Mouse (Mus musculus) MEL (cell line): ENCODE measurements around the gene Fuz. TPM values are rescaled to one million over a fixed set of nuclear protein-coding genes. Genes with fewer than 3 reads are reported as not detected.

Source experiments
- DNase-seq: peaks from one replicate; pipeline ENCODE4 v3.0.0; 2011; ENCODE audit warnings: low read depth, low spot score
- H3K27ac ChIP-seq: 2 replicates; pipeline ENCODE4 v1.5.1; 2012; ENCODE audit warnings: low read depth, mild to moderate bottlenecking, control low read depth, low read length, moderate library complexity; ENCODE audit not compliant: control insufficient read depth
- H3K27me3 ChIP-seq, 2 experiments: fragments of 150-350 bp in 1 of 2; sonication (generic) in 1 of 2; 2 replicates each; pipeline ENCODE4 v1.6.1; 2012; ENCODE audit warnings: low read length in 2 of 2, mild to moderate bottlenecking in 2 of 2, improper control_type of control experiment in 1 of 2, moderate library complexity in 1 of 2; ENCODE audit not compliant: insufficient read depth in 2 of 2, control insufficient read depth in 1 of 2
- H3K36me3 ChIP-seq, 2 experiments: 2 replicates each; pipeline ENCODE4 v1.6.1; 2012 to 2014; ENCODE audit warnings: low read length in 2 of 2, improper control_type of control experiment in 1 of 2, inconsistent platforms in 1 of 2, mild to moderate bottlenecking in 1 of 2; ENCODE audit not compliant: insufficient read depth in 2 of 2, control insufficient read depth in 1 of 2
- H3K4me1 ChIP-seq, 2 experiments: fragments of 150-350 bp in 1 of 2; sonication (generic) in 1 of 2; 2 replicates each; pipeline ENCODE4 v1.6.1; 2012; ENCODE audit warnings: low read length in 2 of 2, improper control_type of control experiment in 1 of 2, mild to moderate bottlenecking in 1 of 2; ENCODE audit not compliant: insufficient read depth in 2 of 2, control insufficient read depth in 1 of 2
- H3K4me3 ChIP-seq, 2 experiments: fragments of 150-350 bp in 1 of 2; sonication (generic) in 1 of 2; 2 replicates each; pipeline ENCODE4 v1.5.1; 2012; ENCODE audit warnings: low read depth in 2 of 2, low read length in 2 of 2, mild to moderate bottlenecking in 2 of 2, moderate library complexity in 2 of 2, control low read depth in 1 of 2, improper control_type of control experiment in 1 of 2; ENCODE audit not compliant: control insufficient read depth in 1 of 2, insufficient read depth in 1 of 2
- H3K79me2 ChIP-seq: 2 replicates; pipeline ENCODE4 v1.6.1; 2012; ENCODE audit warnings: mild to moderate bottlenecking, low read length, moderate library complexity; ENCODE audit not compliant: control insufficient read depth, poor library complexity, insufficient read depth
- H3K9ac ChIP-seq: 2 replicates; pipeline ENCODE4 v1.6.1; 2012; ENCODE audit warnings: low read depth, mild to moderate bottlenecking, control low read depth, low read length, moderate library complexity; ENCODE audit not compliant: control insufficient read depth, poor library complexity, severe bottlenecking
- H3K9me3 ChIP-seq: fragments of 150-350 bp; sonication (generic); replicated peaks from 2 replicates; pipeline ENCODE4 v1.6.1; 2012; ENCODE audit warnings: mild to moderate bottlenecking, low read length, improper control_type of control experiment, moderate library complexity; ENCODE audit not compliant: insufficient read depth
- ELF1 ChIP-seq: IDR thresholded peaks from 2 replicates; pipeline ENCODE4 v1.6.1; 2014; ENCODE audit warnings: low read depth, mild to moderate bottlenecking, inconsistent platforms, low read length, improper control_type of control experiment, moderate library complexity
- EP300 ChIP-seq, 2 experiments: IDR thresholded peaks; 2 replicates each; pipeline ENCODE4 v1.6.1; 2011; ENCODE audit warnings: improper control_type of control experiment in 2 of 2, low read length in 2 of 2, low read depth in 1 of 2, mild to moderate bottlenecking in 1 of 2
- GABPA ChIP-seq: IDR thresholded peaks from 2 replicates; pipeline ENCODE4 v1.6.1; 2012; ENCODE audit warnings: low read depth, mild to moderate bottlenecking, inconsistent platforms, low read length, improper control_type of control experiment, moderate library complexity
- GATA1 ChIP-seq: IDR thresholded peaks from 2 replicates; pipeline ENCODE4 v1.6.1; 2011; ENCODE audit warnings: low read depth, low read length, improper control_type of control experiment
- KAT2A ChIP-seq: conservative IDR thresholded peaks from 2 replicates; pipeline ENCODE4 v1.6.1; 2012; ENCODE audit warnings: low read depth, low read length, improper control_type of control experiment, inconsistent platforms
- MAX ChIP-seq: IDR thresholded peaks from 2 replicates; pipeline ENCODE4 v1.6.1; 2011; ENCODE audit warnings: low read length, improper control_type of control experiment
- MAZ ChIP-seq: IDR thresholded peaks from 2 replicates; pipeline ENCODE4 v1.6.1; 2012; ENCODE audit warnings: low read depth, mild to moderate bottlenecking, inconsistent platforms, low read length, improper control_type of control experiment
- MEF2A ChIP-seq: IDR thresholded peaks from 2 replicates; pipeline ENCODE4 v1.6.1; 2014; ENCODE audit warnings: low read depth, mild to moderate bottlenecking, inconsistent platforms, low read length, improper control_type of control experiment; ENCODE audit not compliant: poor library complexity, insufficient replicate concordance, severe bottlenecking; ENCODE audit errors: extremely low read depth
- NELFE ChIP-seq: IDR thresholded peaks from 2 replicates; pipeline ENCODE4 v1.6.1; 2011; ENCODE audit warnings: low read depth, low read length, improper control_type of control experiment
- POLR2A ChIP-seq, 2 experiments: IDR thresholded peaks; 2 replicates each; pipeline ENCODE4 v1.6.1; 2011 to 2012; ENCODE audit warnings: low read length in 2 of 2, mild to moderate bottlenecking in 2 of 2, control low read depth in 1 of 2, improper control_type of control experiment in 1 of 2, low read depth in 1 of 2, moderate library complexity in 1 of 2; ENCODE audit not compliant: control insufficient read depth in 1 of 2, insufficient read depth in 1 of 2, poor library complexity in 1 of 2
- RAD21 ChIP-seq: IDR thresholded peaks from 2 replicates; pipeline ENCODE4 v1.6.1; 2011; ENCODE audit warnings: mild to moderate bottlenecking, low read depth, low read length, improper control_type of control experiment
- TBP ChIP-seq: IDR thresholded peaks from 2 replicates; pipeline ENCODE4 v1.8.0; 2011; ENCODE audit warnings: low read depth, low read length, improper control_type of control experiment
- USF2 ChIP-seq, 2 experiments: IDR thresholded peaks; 2 replicates each; pipeline ENCODE4 v1.6.1; 2011 to 2012; ENCODE audit warnings: improper control_type of control experiment in 2 of 2, low read length in 2 of 2, borderline replicate concordance in 1 of 2, inconsistent platforms in 1 of 2, low read depth in 1 of 2, mild to moderate bottlenecking in 1 of 2; ENCODE audit not compliant: insufficient read depth in 1 of 2
- ZC3H11A ChIP-seq: IDR thresholded peaks from 2 replicates; pipeline ENCODE4 v1.6.1; 2012; ENCODE audit warnings: low read depth, mild to moderate bottlenecking, inconsistent platforms, low read length, improper control_type of control experiment
- polyA plus RNA-seq, 2 experiments: library from polyadenylated mRNA; stranded (reverse) in 1 of 2; unstranded in 1 of 2; fragments of >175 nt in 1 of 2; fragments of >200 nt in 1 of 2; gene quantifications; 2 replicates each; pipeline versions ENCODE4 v1.2.1 to v1.2.4; 2012; ENCODE audit warnings: low replicate concordance in 2 of 2, low read depth in 1 of 2; ENCODE audit not compliant: insufficient read length in 2 of 2, insufficient read depth in 1 of 2, missing spikeins in 1 of 2
- total RNA-seq: library from RNA; depleted of rRNA; stranded (reverse); fragments of 300-350 nt; gene quantifications from 2 replicates; pipeline ENCODE4 v1.2.3, GENCODE M21; 2012

Gene Fuz
- total and polyA plus RNA-seq, 3 experiments: 9.4 to 18.1 TPM; not detected in 1

GRCm38 (mm10) chr7:44852259-44853027 lies 43.4 kb upstream of the Fuz start:
- no peak for TF ChIP-seq GATA1
- no peak for TF ChIP-seq TBP
- TF ChIP-seq NELFE: no peak
- TF ChIP-seq MEF2A: no peak
- no peak for TF ChIP-seq GABPA
- TF ChIP-seq ZC3H11A: no peak
- no peak for TF ChIP-seq MAX
- no peak for TF ChIP-seq EP300 (IDR thresholded peaks at IDR 0.05; ENCODE audit: low read depth in 1 of 2, low read length in 2 of 2)
- no peak for TF ChIP-seq RAD21
- Histone ChIP-seq H3K27ac (no peak overlapping the region), H3K27me3 (no peaks in the 10 kb centered on the region), H3K36me3 (peaks cover 0 to 20% of the 10 kb centered on the region in 2 experiments; a peak in 2 of 4 replicates), H3K4me3 (no peak overlapping the region), H3K79me2 (peaks cover 30% of the 10 kb centered on the region), H3K9me3 (no peaks in the 10 kb centered on the region), H3K9ac (no peak overlapping the region), H3K4me1 (peaks cover 5 to 29% of the 10 kb centered on the region in 2 experiments)
- DNase-seq: no peak

- TF ChIP-seq USF2 (IDR thresholded peaks at IDR 0.05; ENCODE audit: borderline replicate concordance in 1 of 2, insufficient read depth in 1 of 2, low read depth in 1 of 2, low read length in 2 of 2): no peak
- TF ChIP-seq POLR2A (IDR thresholded peaks at IDR 0.05; ENCODE audit: control insufficient read depth in 1 of 2, insufficient read depth in 1 of 2, low read depth in 1 of 2, low read length in 2 of 2, poor library complexity in 1 of 2): no peak
- TF ChIP-seq ELF1: no peak
- no peak for TF ChIP-seq MAZ
- TF ChIP-seq GABPA: no peak
- TF ChIP-seq KAT2A: no peak
- no peak for TF ChIP-seq RAD21
- no peaks in the 10 kb centered on the region for H3K27me3 ChIP-seq
- H3K27ac ChIP-seq: no peak overlapping the region
- peaks cover 0 to 20% of the 10 kb centered on the region in 2 experiments; a peak in 2 of 4 replicates for H3K36me3 ChIP-seq
- H3K9me3 ChIP-seq: no peaks in the 10 kb centered on the region
- H3K79me2 ChIP-seq: peaks cover 29% of the 10 kb centered on the region
- no peak overlapping the region for H3K4me3 ChIP-seq
- no peak overlapping the region for H3K9ac ChIP-seq
- DNase-seq: no peak
- peaks cover 5 to 27% of the 10 kb centered on the region in 2 experiments for H3K4me1 ChIP-seq
These were observed 42.8 kb upstream of the Fuz start for GRCm38 (mm10) chr7:44853065-44853464.
